Mouse (Mus musculus) midbrain, embryonic 10.5 days (tissue): Measurements from ENCODE around the gene Klhdc1. TPM values are rescaled to one million over a fixed set of nuclear protein-coding genes. Genes with fewer than 3 reads are reported as not detected.
A peak's percentile ranks its signal among the peaks of the same experiment; 100 is the strongest.

ENCODE experiments used
- DNase-seq: peaks from one replicate; pipeline ENCODE4 v3.0.0-alpha.2; 2017; ENCODE audit warnings: low spot score
- H3K27ac ChIP-seq: fragments of 300-500 bp; sonication (generic); replicated peaks from 2 replicates; pipeline ENCODE4 v1.5.1; 2016; ENCODE audit warnings: mild to moderate bottlenecking
- H3K27me3 ChIP-seq: fragments of 300-500 bp; sonication (generic); 2 replicates; pipeline ENCODE4 v1.6.1; 2016; ENCODE audit warnings: low read depth, mild to moderate bottlenecking; ENCODE audit not compliant: poor library complexity, severe bottlenecking
- H3K36me3 ChIP-seq: fragments of 300-500 bp; sonication (generic); 2 replicates; pipeline ENCODE4 v1.6.1; 2016; ENCODE audit warnings: mild to moderate bottlenecking, moderate library complexity
- H3K4me1 ChIP-seq: fragments of 300-500 bp; sonication (generic); 2 replicates; pipeline ENCODE4 v1.6.1; 2016
- H3K4me3 ChIP-seq: fragments of 300-500 bp; sonication (generic); 2 replicates; pipeline ENCODE4 v1.5.1; 2016; ENCODE audit warnings: mild to moderate bottlenecking, moderate library complexity
- H3K9me3 ChIP-seq: fragments of 300-500 bp; sonication (generic); replicated peaks from 2 replicates; pipeline ENCODE4 v1.6.1; 2016; ENCODE audit warnings: mild to moderate bottlenecking
- WGBS: fragments of 180-500 bp; shearing (Covaris S2); methylation state at CpG from one replicate; pipeline ENCODE4 v1.1.7; 2016; 5-methylcytosine and 5-hydroxymethylcytosine counted together
- polyA plus RNA-seq: library from polyadenylated mRNA; unstranded; fragments of >200 nt; fragmentation: Nextera tagmentation; extraction: Ambion mirVana; gene quantifications from 2 replicates; pipeline ENCODE4 v1.2.1, GENCODE M21; 2016

Gene Klhdc1
- 2.5 and 3.1 TPM in 2 replicates for polyA plus RNA-seq

GRCm38 (mm10) chr12:69240876-69241275 lies at the start of gene Klhdc1:
Klhdc1 (plus strand) TSS chr12:69241176.
- DNase-seq: no peak

DNA sequence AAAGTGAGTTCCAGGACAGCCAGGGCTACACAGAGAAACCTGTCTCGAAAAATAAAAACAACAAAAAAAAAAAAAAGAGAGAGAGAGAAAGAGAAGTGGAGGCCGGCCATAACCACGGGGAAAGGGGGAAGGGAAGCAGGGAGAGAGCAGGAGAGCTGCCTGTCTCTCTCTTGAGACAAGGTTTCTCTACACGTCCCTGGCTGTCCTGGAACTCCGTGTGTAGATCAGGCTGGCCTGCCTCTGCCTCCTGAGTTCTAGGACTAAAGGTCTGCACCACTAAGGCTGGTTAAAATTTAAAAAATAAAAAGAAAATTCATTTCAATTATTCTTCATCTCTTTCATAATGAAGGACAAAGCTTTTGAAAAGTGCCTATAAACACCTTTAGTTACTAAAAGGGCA lies 49.6 kb upstream of the Klhdc1 start:
- Histone ChIP-seq H3K27ac (no peak overlapping the region), H3K36me3 (peaks cover 66% of the 10 kb centered on the region), H3K27me3 (no peaks in the 10 kb centered on the region), H3K4me3 (no peak overlapping the region), H3K4me1 (peaks cover 23% of the 10 kb centered on the region), H3K9me3 (no peaks in the 10 kb centered on the region; the same call in 1 of the 2 replicates)
- whole genome bisulfite sequencing: 88% methylated on average over 5 of the region's 5 CpGs
- DNase-seq: no peak

More at GRCm38 (mm10) chr12:69240876-69241275, at the start of gene Klhdc1:
- H3K27ac ChIP-seq: peak within 1 kb of the TSS; percentile 89
- H3K4me3 ChIP-seq: peak within 1 kb of the TSS; percentile 67
- no peaks in the 10 kb centered on the region for H3K9me3 ChIP-seq
- peaks cover 12% of the 10 kb centered on the region for H3K4me1 ChIP-seq
- no peaks in the 10 kb centered on the region for H3K27me3 ChIP-seq
- H3K36me3 ChIP-seq: no peaks in the 10 kb centered on the region
- 71% methylated on average over 6 of the region's 6 CpGs for whole genome bisulfite sequencing

GRCm38 (mm10) chr12:69192637-69193036 lies 48.3 kb upstream of the Klhdc1 start:
- DNase-seq: no peak
- H3K9me3 ChIP-seq: no peaks in the 10 kb centered on the region; the same call in 1 of the 2 replicates
- whole genome bisulfite sequencing: 93% methylated on average over 2 of the region's 2 CpGs
- H3K27me3 ChIP-seq: no peaks in the 10 kb centered on the region
- peaks cover 16% of the 10 kb centered on the region for H3K4me1 ChIP-seq
- H3K36me3 ChIP-seq: peaks cover 60% of the 10 kb centered on the region
- no peak overlapping the region for H3K27ac ChIP-seq
- H3K4me3 ChIP-seq: no peak overlapping the region

DNA sequence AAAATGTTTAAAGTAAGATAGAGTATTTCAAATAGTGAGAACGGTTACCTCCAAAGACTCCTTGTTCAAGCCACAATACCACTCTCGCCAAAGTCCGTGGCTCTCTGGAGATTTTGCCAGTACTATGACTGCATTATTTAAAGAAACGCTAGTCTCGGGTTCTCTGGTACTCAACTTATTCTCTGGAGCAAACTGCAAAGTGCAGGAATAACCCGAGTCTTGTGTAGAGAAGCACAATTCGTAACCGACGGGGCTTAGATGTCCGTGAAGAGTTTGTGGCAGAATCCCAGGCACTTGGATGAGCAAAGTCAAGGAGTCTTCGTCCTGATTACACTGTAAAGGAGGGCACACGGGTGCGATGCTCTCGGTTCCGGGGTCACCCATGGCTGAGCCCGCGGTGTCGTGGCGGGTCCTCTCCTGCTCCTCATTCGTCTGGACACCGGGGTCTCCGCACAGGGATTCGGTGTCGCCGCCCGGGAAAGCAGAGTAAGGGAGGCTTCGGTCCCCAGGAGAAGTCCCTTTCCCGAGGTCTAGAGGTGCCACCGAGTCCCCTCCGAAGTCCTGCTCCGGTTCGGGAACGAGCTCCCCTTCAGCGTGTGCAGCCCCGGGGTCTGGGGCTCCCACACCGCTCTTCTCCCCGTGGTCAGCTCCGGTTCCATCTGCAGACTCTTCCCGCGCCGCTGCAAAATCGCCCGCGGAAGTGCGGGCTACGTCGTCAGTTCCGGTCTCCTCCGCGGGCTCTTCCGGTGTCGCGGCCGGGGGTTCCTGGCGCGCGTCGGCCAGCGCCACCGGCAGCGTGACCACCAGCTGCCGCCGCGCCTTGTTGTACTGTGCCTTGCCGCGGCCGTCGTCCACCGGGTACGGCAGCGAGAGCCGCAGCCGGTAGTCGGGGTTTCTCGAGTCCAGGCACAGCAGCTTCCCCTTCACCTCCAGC lies 44.3 kb upstream of the Klhdc1 start, which contains the start of gene Gm49383:
Gene Gm49383 (minus strand): TSS at position 661 of the 934 bp plus-strand sequence.
- peaks cover 31% of the 10 kb centered on the region for H3K4me1 ChIP-seq
- no peaks in the 10 kb centered on the region for H3K27me3 ChIP-seq
- WGBS: under 1% methylated on average over 75 of the region's 75 CpGs
- DNase-seq: peak; percentile 80
- peak within 1 kb of the TSS; percentile 92 for H3K27ac ChIP-seq
- H3K9me3 ChIP-seq: no peaks in the 10 kb centered on the region
- H3K36me3 ChIP-seq: peaks cover 50% of the 10 kb centered on the region
- peak within 1 kb of the TSS; percentile 96 for H3K4me3 ChIP-seq

DNA sequence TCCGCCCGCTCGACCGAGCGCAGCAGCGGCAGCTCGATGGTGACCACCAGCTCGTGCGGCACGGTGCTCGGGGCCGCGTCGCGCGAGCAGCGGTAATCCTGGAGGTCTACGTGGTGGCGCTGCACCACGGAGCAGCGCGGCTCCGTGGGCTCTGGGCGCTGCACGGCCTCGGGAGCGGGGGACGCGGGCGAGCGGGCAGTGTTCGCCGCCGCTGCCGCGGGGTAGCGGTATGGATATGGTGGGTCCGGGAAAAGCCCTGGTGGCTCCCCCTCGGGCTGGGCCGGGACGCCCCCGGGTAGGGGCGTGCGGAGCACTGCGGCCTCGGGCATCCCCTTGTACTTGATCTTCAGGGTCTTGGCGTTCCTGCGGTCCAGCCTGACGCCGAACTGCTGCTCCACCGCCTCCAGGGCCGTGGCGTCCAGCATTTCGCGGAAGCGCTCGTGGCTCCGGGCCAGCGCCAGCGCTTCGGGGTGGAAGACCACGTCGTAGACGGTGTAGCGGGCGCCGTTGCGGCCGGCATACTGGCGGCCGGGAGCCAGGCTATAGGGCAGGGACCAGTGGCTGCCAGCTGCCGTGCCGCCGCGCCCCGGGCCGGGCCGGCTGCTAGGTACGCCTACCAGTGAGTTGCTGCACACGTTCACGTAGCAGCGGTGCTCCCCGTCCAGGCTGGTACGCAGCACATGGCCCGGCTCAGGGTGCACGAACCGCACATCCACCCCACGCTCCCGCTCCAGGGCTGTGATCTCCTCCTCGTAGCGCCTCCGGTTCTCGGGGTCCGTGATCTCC lies 43.4 kb upstream of the Klhdc1 start:
- peak overlapping the region; percentile 92 for H3K27ac ChIP-seq
- peaks cover 50% of the 10 kb centered on the region for H3K36me3 ChIP-seq
- peak; percentile 69 for DNase-seq
- H3K4me3 ChIP-seq: peak overlapping the region; percentile 96
- no peaks in the 10 kb centered on the region for H3K9me3 ChIP-seq
- peaks cover 31% of the 10 kb centered on the region for H3K4me1 ChIP-seq
- WGBS: under 1% methylated on average over 94 of the region's 94 CpGs
- no peaks in the 10 kb centered on the region for H3K27me3 ChIP-seq

DNA sequence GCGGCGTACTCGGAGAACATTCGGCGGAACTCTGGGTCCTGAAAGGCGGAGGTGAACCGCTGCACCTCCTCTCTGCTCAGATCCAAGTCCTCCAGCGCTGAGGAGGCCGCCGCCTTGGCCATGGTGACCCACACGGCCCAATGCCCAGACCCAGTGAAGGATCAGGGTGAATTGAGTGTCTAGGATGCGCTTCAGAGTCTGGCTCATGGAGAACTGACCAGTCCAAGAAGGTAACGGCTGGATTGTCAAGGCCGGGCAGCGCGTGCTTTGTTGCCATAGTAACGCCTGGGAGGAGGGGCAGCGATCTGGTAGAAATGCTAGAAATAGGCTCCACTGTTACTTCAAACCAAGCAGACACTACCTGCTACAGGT lies 42.8 kb upstream of the Klhdc1 start, which contains the start of gene Dnaaf2:
Gene Dnaaf2 (minus strand): TSS at position 266 of the 372 bp plus-strand sequence.
- H3K27me3 ChIP-seq: no peaks in the 10 kb centered on the region
- H3K27ac ChIP-seq: peak within 1 kb of the TSS; percentile 92
- H3K4me3 ChIP-seq: peak within 1 kb of the TSS; percentile 96
- peaks cover 50% of the 10 kb centered on the region for H3K36me3 ChIP-seq
- WGBS: under 1% methylated on average over 18 of the region's 18 CpGs
- peak; percentile 83 for DNase-seq
- peaks cover 31% of the 10 kb centered on the region for H3K4me1 ChIP-seq
- H3K9me3 ChIP-seq: no peaks in the 10 kb centered on the region

DNA sequence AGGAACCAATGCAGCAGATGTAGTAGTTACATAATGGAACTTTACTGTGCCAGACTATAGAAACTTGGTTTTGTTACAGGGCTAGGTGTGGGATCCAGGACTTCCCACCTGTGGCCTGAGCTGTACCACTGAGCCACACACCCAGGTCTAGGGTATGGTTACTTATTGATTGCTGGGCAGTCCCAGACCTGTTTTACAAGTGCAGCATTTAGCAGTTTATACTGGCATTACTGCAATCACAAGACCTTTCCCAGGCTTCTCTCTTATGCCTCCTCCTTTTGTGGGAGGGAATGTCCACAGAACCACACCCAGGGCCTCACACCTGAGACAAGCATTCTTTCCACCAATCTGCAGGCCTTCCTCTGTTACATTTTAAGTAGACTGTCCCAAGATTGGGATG lies 42.0 kb upstream of the Klhdc1 start:
- Histone ChIP-seq H3K36me3 (peaks cover 53% of the 10 kb centered on the region), H3K4me3 (peak overlapping the region; percentile 96)

DNA sequence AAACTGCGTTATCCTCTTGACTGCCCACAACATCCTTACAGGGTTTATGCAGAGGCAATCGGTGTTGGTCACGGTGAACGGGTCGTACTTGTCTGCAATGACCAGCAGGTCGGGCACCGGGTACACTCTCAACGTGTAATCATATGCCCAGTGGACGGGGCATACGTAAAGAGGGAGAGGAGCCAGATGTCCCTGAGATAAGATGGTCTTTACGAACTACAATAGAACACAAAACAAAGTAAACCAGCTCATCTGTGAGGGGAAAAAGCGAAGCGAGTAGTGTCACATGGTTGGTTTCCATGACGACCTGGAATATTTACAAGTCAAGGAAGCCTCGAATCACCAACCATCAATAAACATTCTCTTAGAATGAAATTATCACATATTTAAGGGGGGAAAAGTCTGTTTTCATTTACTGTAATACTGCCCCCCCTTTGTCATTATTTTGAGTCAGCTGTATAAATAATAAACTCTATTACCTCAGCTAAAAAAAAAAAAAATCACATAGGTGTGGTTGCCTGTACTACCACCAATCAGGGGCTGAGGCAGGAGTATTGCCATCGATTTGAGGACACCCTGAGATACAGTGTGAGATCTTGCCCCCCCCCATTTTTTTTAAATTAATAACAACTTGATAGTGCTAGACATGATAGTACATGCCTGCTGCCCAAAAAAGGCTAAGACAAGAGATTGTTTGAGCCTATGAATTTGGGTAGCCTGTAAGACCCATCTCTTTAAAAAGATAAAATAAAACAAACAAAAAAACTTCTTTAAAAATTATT lies 36.7 kb upstream of the Klhdc1 start, which contains the start of gene Gm49384:
Gene Gm49384 (minus strand): TSS at position 216 of the 782 bp plus-strand sequence.
- H3K4me3 ChIP-seq: no peak within 1 kb of the TSS
- H3K4me1 ChIP-seq: peaks cover 5% of the 10 kb centered on the region; the same call in 1 of the 2 replicates
- H3K36me3 ChIP-seq: peaks cover 88% of the 10 kb centered on the region
- WGBS: 81% methylated on average over 16 of the region's 16 CpGs
- H3K27me3 ChIP-seq: no peaks in the 10 kb centered on the region
- no peak within 1 kb of the TSS for H3K27ac ChIP-seq
- DNase-seq: no peak
- no peaks in the 10 kb centered on the region for H3K9me3 ChIP-seq

More for the DNA sequence above, 42.0 kb upstream of the Klhdc1 start:
- no peaks in the 10 kb centered on the region for H3K27me3 ChIP-seq
- no peaks in the 10 kb centered on the region for H3K9me3 ChIP-seq
- peaks cover 33% of the 10 kb centered on the region for H3K4me1 ChIP-seq
- no peak for DNase-seq
- no peak overlapping the region for H3K27ac ChIP-seq

DNA sequence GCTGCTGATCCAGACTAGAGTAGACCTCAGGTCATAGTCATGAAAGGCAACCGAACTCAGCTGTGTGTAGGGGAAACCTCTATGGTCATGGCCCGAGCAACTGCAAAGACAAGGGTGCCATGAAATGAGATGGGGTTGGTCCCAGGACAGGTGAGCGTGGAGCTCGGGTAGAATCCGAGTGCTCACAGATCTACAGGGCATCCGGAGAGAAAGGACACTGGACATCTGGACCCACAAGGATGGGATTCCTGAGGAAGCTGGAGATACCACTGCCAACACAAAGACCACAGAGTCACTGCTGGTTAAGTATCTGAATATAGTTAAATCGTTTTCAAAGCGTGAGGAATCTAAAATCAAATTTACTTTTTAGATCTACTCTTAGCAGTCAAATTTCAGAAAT lies 33.6 kb upstream of the Klhdc1 start:
- no peak overlapping the region for H3K27ac ChIP-seq
- DNase-seq: no peak
- 94% methylated on average over 8 of the region's 8 CpGs for WGBS
- no peaks in the 10 kb centered on the region for H3K27me3 ChIP-seq
- H3K4me1 ChIP-seq: peaks cover 5% of the 10 kb centered on the region; the same call in 1 of the 2 replicates
- peaks cover 89% of the 10 kb centered on the region for H3K36me3 ChIP-seq
- no peaks in the 10 kb centered on the region for H3K9me3 ChIP-seq
- H3K4me3 ChIP-seq: no peak overlapping the region

- H3K4me3 ChIP-seq: no peak overlapping the region
- peaks cover 5% of the 10 kb centered on the region; the same call in 1 of the 2 replicates for H3K4me1 ChIP-seq
- H3K36me3 ChIP-seq: peaks cover 89% of the 10 kb centered on the region
- WGBS: 92% methylated on average over 7 of the region's 7 CpGs
- H3K27me3 ChIP-seq: no peaks in the 10 kb centered on the region
- no peak overlapping the region for H3K27ac ChIP-seq
- H3K9me3 ChIP-seq: no peaks in the 10 kb centered on the region
- DNase-seq: no peak
Observed at GRCm38 (mm10) chr12:69207926-69208325, 33.0 kb upstream of the Klhdc1 start.

DNA sequence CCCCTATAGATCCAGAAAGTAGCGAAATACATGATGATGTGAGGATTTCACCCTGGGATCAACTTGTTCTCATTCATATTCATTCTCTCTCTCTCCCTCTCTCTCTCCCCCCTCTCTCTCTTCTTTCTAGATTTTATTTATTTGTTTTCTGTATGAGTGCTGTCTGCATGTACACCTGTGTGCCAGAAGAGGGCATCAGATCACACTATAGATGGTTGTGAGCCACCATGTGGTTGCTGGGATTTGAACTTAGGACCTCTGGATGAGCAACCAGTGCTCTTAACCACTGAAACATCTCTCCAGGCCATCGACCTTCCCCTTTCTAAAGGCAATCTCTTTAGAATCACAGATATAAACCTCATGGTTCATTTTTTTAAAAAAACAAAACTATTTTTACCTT lies 32.5 kb upstream of the Klhdc1 start:
- no peak for DNase-seq
- peaks cover 89% of the 10 kb centered on the region for H3K36me3 ChIP-seq
- WGBS: 87% methylated on average over 2 of the region's 2 CpGs

More for the DNA sequence above, 32.5 kb upstream of the Klhdc1 start:
- H3K9me3 ChIP-seq: no peaks in the 10 kb centered on the region
- no peaks in the 10 kb centered on the region for H3K27me3 ChIP-seq
- no peak overlapping the region for H3K4me3 ChIP-seq
- H3K4me1 ChIP-seq: peaks cover 5% of the 10 kb centered on the region; the same call in 1 of the 2 replicates
- no peak overlapping the region for H3K27ac ChIP-seq
